Comparison of ENCODE assay signal across 15 mouse cellular contexts in the genomic region with DNA sequence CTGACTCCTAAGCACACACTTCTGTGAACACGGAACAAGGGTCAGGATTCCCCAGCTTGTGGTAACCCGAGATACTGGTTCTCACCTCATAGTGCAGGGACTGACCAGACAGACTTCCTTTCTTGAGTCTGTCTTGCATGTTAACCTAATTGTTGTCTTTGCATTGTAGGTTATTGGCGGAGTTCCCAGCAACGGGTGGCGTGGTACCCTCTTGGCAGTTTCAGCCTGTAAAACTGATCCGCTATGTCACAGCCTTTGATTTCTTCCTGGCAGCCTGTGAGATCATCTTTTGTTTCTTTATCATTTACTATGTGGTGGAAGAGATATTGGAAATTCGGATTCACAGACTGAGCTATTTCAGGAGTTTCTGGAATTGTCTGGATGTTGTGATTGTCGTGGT.
"Had no signal": no experiment of that assay in that cellular context is flagged by ENCODE, and none has a peak within 500 bp of the region (broad histone marks: within the 10 kb centered on the region; RNA-seq: fewer than 3 reads in every experiment).

No protein-coding gene starts in this region.

- H3K9ac ChIP-seq: liver, embryonic 15.5 days; midbrain, embryonic 13.5 days; stomach, embryonic 15.5 days had no signal

- DNase-seq: kidney, adult 9 months; kidney, postnatal 36 days; layer of hippocampus, adult 9-11 months; layer of hippocampus, postnatal 36 days; lung, adult 2 months; lung, postnatal 36 days; retina, postnatal 1 day; thymus, adult 2 months; thymus, postnatal 25 days had no signal

- H3K27ac ChIP-seq: kidney, postnatal 0 days; liver, embryonic 15.5 days; midbrain, embryonic 13.5 days; stomach, embryonic 15.5 days had no signal

- H3K27me3 ChIP-seq: liver, embryonic 15.5 days; midbrain, embryonic 13.5 days; stomach, embryonic 15.5 days had no signal

- ATAC-seq: lung, postnatal 0 days; midbrain, embryonic 13.5 days had no signal

- H3K4me3 ChIP-seq: liver, embryonic 15.5 days; midbrain, embryonic 13.5 days; stomach, embryonic 15.5 days had no signal

- H3K36me3 ChIP-seq: liver, embryonic 15.5 days had no signal

- H3K4me1 ChIP-seq: liver, embryonic 15.5 days; midbrain, embryonic 13.5 days; stomach, embryonic 15.5 days had no signal

- H3K9me3 ChIP-seq: liver, embryonic 15.5 days; midbrain, embryonic 13.5 days; stomach, embryonic 15.5 days had no signal

- H3K4me2 ChIP-seq: liver, embryonic 11.5 days; liver, embryonic 15.5 days; midbrain, embryonic 13.5 days; stomach, embryonic 15.5 days had no signal
